Mouse (Mus musculus) limb, embryonic 11.5 days (tissue): Measurements from ENCODE around the gene Kif16b. TPM values are rescaled to one million over a fixed set of nuclear protein-coding genes. Genes with fewer than 3 reads are reported as not detected.

ENCODE experiments used
- ATAC-seq: fragments of 200-750 bp; cut with Nextera tagmentation; 2 replicates; pipeline ENCODE4 v1.8.0; 2017; ENCODE audit warnings: low read depth; ENCODE audit not compliant: insufficient number of reproducible peaks, low FRiP score, low TSS enrichment
- DNase-seq: peaks from one replicate; pipeline ENCODE4 v3.0.0-alpha.2; 2015; ENCODE audit warnings: low spot score
- H3K27ac ChIP-seq: fragments of 300-500 bp; sonication (generic); replicated peaks from 2 replicates; pipeline ENCODE4 v1.5.1; 2014; ENCODE audit warnings: low read depth, mild to moderate bottlenecking, low read length
- H3K27me3 ChIP-seq: fragments of 300-500 bp; sonication (generic); 2 replicates; pipeline ENCODE4 v1.6.1; 2014; ENCODE audit warnings: mild to moderate bottlenecking, low read length, mixed read lengths; ENCODE audit not compliant: control insufficient read depth, insufficient read depth
- H3K36me3 ChIP-seq: fragments of 300-500 bp; sonication (generic); 2 replicates; pipeline ENCODE4 v1.6.1; 2014; ENCODE audit warnings: mild to moderate bottlenecking, low read length, moderate library complexity, mixed read lengths; ENCODE audit not compliant: control insufficient read depth, insufficient read depth
- H3K4me1 ChIP-seq: fragments of 300-500 bp; sonication (generic); 2 replicates; pipeline ENCODE4 v1.6.1; 2014; ENCODE audit warnings: low read length, mixed read lengths; ENCODE audit not compliant: control insufficient read depth, insufficient read depth
- H3K4me2 ChIP-seq: fragments of 300-500 bp; sonication (generic); 2 replicates; pipeline ENCODE4 v1.6.1; 2014; ENCODE audit warnings: low read depth, mild to moderate bottlenecking, moderate library complexity; ENCODE audit not compliant: severe bottlenecking
- H3K4me3 ChIP-seq: fragments of 300-500 bp; sonication (generic); 2 replicates; pipeline ENCODE4 v1.5.1; 2014; ENCODE audit warnings: low read depth, low read length
- H3K9ac ChIP-seq: fragments of 300-500 bp; sonication (generic); 2 replicates; pipeline ENCODE4 v1.6.1; 2014; ENCODE audit warnings: mild to moderate bottlenecking, low read length
- H3K9me3 ChIP-seq: fragments of 300-500 bp; sonication (generic); 2 replicates; pipeline ENCODE4 v1.6.1; 2016; ENCODE audit warnings: low read length; ENCODE audit not compliant: control insufficient read depth
- WGBS: fragments of 180-500 bp; shearing (Covaris S2); extraction: QIAGEN DNeasy Blood & Tissue Kit; methylation state at CpG from one replicate; pipeline ENCODE4 v1.1.7; 2014; 5-methylcytosine and 5-hydroxymethylcytosine counted together
- polyA plus RNA-seq: library from polyadenylated mRNA; unstranded; fragments of >200 nt; fragmentation: Nextera tagmentation; extraction: Ambion mirVana; gene quantifications from 2 replicates; pipeline ENCODE4 v1.2.1, GENCODE M21; 2014

The Kif16b gene
- polyA plus RNA-seq, 1 experiment from 2014 or later: 11.7 TPM

GRCm38 (mm10) chr2:142838775-142839174, 62.6 kb downstream of the Kif16b start:
- H3K9ac ChIP-seq: no peak overlapping the region
- no peaks in the 10 kb centered on the region for H3K27me3 ChIP-seq
- H3K36me3 ChIP-seq: no peaks in the 10 kb centered on the region; the same call in 1 of the 2 replicates
- no peak overlapping the region for H3K27ac ChIP-seq
- no peak for ATAC-seq
- DNase-seq: no peak
- H3K4me1 ChIP-seq: no peaks in the 10 kb centered on the region
- no peak overlapping the region for H3K4me3 ChIP-seq
- H3K4me2 ChIP-seq: no peak overlapping the region
- WGBS: 59% methylated on average over 3 of the region's 3 CpGs
- no peaks in the 10 kb centered on the region for H3K9me3 ChIP-seq

DNA sequence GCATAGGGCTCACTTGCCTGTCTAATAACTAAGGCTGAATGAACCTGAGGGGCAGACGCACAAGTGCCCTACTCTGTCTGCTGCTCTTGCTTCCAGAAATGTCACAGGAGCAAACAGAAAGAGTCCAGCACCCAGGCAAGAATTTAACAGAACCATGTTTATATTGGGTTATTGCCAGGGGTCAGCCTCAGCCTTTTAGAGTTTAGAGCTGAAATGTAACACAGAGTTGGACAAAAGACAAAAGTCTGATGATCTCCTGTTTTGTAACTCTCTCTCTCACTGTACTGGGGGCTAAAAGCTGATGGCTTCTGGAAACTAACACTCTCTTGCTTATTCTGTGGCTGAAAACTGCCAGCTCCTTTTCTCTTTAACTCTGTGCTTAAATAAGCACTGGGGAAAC, 63.2 kb downstream of the Kif16b start:
- ATAC-seq: no peak

GRCm38 (mm10) chr2:142834751-142835150, 66.6 kb downstream of the Kif16b start:
- 88% methylated on average over 3 of the region's 3 CpGs for WGBS
- Histone ChIP-seq H3K36me3 (no peaks in the 10 kb centered on the region; the same call in 1 of the 2 replicates), H3K4me2 (no peak overlapping the region), H3K4me1 (no peaks in the 10 kb centered on the region), H3K9ac (no peak overlapping the region), H3K27me3 (no peaks in the 10 kb centered on the region), H3K4me3 (no peak overlapping the region), H3K9me3 (no peaks in the 10 kb centered on the region), H3K27ac (no peak overlapping the region)
- ATAC-seq: no peak
- DNase-seq: no peak

More for the DNA sequence above, 63.2 kb downstream of the Kif16b start:
- Histone ChIP-seq H3K9ac (no peak overlapping the region), H3K36me3 (no peaks in the 10 kb centered on the region; the same call in 1 of the 2 replicates), H3K4me1 (no peaks in the 10 kb centered on the region), H3K27ac (no peak overlapping the region), H3K4me3 (no peak overlapping the region), H3K27me3 (no peaks in the 10 kb centered on the region), H3K9me3 (no peaks in the 10 kb centered on the region), H3K4me2 (no peak overlapping the region)
- DNase-seq: no peak
- WGBS: 59% methylated on average over 1 of the region's 1 CpGs

- no peak overlapping the region for H3K27ac ChIP-seq
- DNase-seq (no peak), ATAC-seq (0 out of 2 replicates have a peak, but pooled peaks have one; percentile 60)
- no peak overlapping the region for H3K9ac ChIP-seq
- no peak overlapping the region for H3K4me2 ChIP-seq
- H3K9me3 ChIP-seq: no peaks in the 10 kb centered on the region
- no peaks in the 10 kb centered on the region for H3K4me1 ChIP-seq
- WGBS: 59% methylated on average over 10 of the region's 10 CpGs
- no peaks in the 10 kb centered on the region for H3K27me3 ChIP-seq
- H3K36me3 ChIP-seq: no peaks in the 10 kb centered on the region
- H3K4me3 ChIP-seq: no peak overlapping the region
These were observed 68.5 kb downstream of the Kif16b start for GRCm38 (mm10) chr2:142832617-142833422.

DNA sequence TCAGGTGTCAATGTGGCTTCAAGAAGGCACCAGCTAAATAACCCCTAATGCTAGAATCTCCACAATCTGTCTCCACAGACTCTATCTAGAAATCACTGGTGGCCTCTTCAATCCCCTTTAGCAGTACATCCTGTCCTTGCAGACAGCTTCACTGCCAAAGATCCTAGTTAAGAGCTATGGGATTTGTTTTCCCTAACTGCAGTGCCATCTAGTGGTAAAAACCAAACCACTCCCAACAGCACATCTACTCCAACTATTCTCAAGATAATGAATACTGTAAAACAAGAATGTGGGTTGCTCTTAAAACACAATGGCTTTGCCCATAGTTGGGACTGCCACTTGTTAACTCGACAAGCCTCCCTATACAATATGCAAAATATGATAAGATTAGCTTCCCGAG, 88.3 kb downstream of the Kif16b start:
- Histone ChIP-seq H3K9ac (no peak overlapping the region), H3K4me3 (no peak overlapping the region), H3K9me3 (no peaks in the 10 kb centered on the region), H3K27me3 (no peaks in the 10 kb centered on the region), H3K4me1 (no peaks in the 10 kb centered on the region), H3K27ac (no peak overlapping the region), H3K4me2 (no peak overlapping the region), H3K36me3 (no peaks in the 10 kb centered on the region)
- DNase-seq (peak; percentile 53), ATAC-seq (peak; percentile 80)
- WGBS: 44% methylated on average over 2 of the region's 2 CpGs

GRCm38 (mm10) chr2:142803760-142804448, 97.4 kb downstream of the Kif16b start:
- ATAC-seq: no peak
- Histone ChIP-seq H3K4me3 (no peak overlapping the region), H3K27me3 (no peaks in the 10 kb centered on the region), H3K36me3 (no peaks in the 10 kb centered on the region), H3K27ac (no peak overlapping the region), H3K4me2 (no peak overlapping the region), H3K4me1 (no peaks in the 10 kb centered on the region), H3K9me3 (no peaks in the 10 kb centered on the region), H3K9ac (no peak overlapping the region)
- no peak for DNase-seq
- 91% methylated on average over 1 of the region's 1 CpGs for WGBS

DNA sequence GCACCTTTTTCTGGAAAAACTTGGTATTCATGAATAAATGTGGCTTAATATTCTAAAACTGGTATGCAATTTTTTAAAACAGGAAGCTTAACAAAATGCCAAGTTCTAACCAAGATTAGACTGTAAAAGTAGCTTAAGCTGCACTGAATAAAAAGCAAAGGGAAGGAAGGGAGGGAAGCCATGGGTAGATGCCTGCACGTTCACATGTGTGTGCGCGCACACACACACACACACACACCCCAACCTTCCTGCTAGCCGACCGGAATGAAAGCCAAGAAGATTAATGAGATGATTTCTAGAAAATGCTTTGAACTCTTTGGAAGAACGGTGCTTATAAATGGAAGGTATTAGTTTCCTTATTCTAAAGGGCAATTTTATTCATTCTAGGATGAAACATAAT, 104.0 kb downstream of the Kif16b start:
- Histone ChIP-seq H3K36me3 (no peaks in the 10 kb centered on the region), H3K4me2 (no peak overlapping the region), H3K9me3 (no peaks in the 10 kb centered on the region), H3K9ac (no peak overlapping the region), H3K4me3 (no peak overlapping the region), H3K27ac (no peak overlapping the region), H3K4me1 (no peaks in the 10 kb centered on the region), H3K27me3 (no peaks in the 10 kb centered on the region)
- ATAC-seq: no peak
- 64% methylated on average over 6 of the region's 6 CpGs for WGBS
- DNase-seq: no peak

DNA sequence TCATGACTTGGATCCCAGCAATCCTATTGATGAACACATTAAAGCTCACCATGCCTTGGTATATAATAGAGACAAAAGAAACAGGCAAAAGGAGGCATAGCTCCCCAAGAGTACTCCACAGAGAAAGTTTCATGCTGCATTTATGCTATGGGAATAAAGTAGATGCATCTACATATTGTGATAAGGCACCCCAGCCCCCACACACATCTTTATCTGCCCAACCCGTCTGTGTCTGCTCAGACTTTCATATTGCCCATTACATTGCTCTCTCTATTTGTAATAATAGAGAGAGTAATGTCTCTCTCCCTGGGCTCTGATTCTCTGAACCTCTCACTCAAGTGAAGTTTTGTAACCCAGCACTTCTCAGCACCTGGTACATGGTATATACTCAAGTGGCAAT, 126.0 kb downstream of the Kif16b start:
- WGBS: 69% methylated on average over 1 of the region's 1 CpGs
- Histone ChIP-seq H3K4me3 (no peak overlapping the region), H3K9ac (no peak overlapping the region), H3K9me3 (no peaks in the 10 kb centered on the region), H3K27ac (no peak overlapping the region), H3K36me3 (no peaks in the 10 kb centered on the region), H3K4me1 (no peaks in the 10 kb centered on the region), H3K27me3 (no peaks in the 10 kb centered on the region), H3K4me2 (no peak overlapping the region)
- DNase-seq: no peak
- ATAC-seq: no peak
